Mouse (Mus musculus) heart, postnatal 0 days (tissue): ENCODE data around the gene Fam107a.

ENCODE experiments used
- CTCF ChIP-seq: IDR thresholded peaks from 2 replicates; pipeline ENCODE4 v1.5.1; 2016; ENCODE audit warnings: antibody characterized with exemption, control low read depth, low read depth
- EP300 ChIP-seq: IDR thresholded peaks from 2 replicates; pipeline ENCODE4 v1.6.1; 2016; ENCODE audit warnings: antibody characterized with exemption, low read depth

GRCm38 (mm10) chr14:8313877-8314276 lies 3.9 kb downstream of the Fam107a start:
- TF ChIP-seq CTCF, result no peak
- no peak for TF ChIP-seq EP300
